Mouse (Mus musculus): ENCODE data around the gene Ralgapa2. TPM values are rescaled to one million over a fixed set of nuclear protein-coding genes. Genes with fewer than 3 reads are reported as not detected.
"Not testable (repeated sequence)": the region's sequence is repeated elsewhere in the genome, so short reads cannot be mapped to it uniquely, and the experiment has no call there.

Ralgapa2 gene
- total RNA-seq, 1 experiment from 2014 or later, result 23.9 TPM

DNA sequence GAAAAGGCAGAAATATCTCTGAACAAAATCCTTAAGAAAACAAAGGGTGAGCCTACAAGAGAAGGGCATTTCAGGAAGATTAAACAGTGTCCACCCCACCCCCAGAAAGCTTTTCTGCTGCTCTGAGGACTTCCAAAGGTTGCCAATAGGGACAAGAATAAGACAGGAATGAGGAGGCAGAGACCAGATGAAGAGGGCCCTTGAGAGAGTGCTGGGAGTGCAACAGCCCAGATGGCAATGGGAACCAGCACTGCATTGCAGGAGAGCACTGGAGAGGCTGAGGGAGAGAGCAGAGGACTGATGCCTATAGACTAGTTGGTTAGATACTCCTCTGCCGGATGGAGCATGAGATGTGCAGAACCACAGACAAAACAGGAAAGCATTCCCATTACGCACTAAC is 43.2 kb downstream of the Ralgapa2 start:
- no peak for ATAC-seq (replicated peaks in 1 of 2; ENCODE audit: insufficient read depth in 1 of 2, low FRiP score in 2 of 2, low TSS enrichment in 1 of 2, low read depth in 1 of 2, poor library complexity in 2 of 2, severe bottlenecking in 2 of 2)

GRCm38 (mm10) chr2:146468016-146468415 is 44.1 kb downstream of the Ralgapa2 start:
- ATAC-seq (replicated peaks in 1 of 2; ENCODE audit: insufficient read depth in 1 of 2, low FRiP score in 2 of 2, low TSS enrichment in 1 of 2, low read depth in 1 of 2, poor library complexity in 2 of 2, severe bottlenecking in 2 of 2), result no peak

DNA sequence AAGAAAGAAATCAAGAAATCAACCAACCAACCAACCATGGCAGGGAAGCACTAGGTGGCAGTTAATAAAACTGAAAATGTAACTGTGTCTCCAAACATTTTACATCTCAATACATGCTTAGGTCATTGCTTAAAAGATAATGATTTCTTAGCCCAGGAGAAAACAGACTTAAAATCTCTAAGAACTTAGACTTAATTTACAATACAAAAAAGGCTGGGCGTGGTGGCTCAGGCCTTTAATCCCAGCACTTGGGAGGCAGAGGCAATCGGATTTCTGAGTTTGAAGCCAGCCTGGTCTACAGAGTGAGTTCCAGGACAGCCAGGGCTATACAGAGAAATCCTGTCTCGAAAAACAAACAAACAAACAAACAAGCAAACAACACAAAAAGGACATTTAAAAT is 45.3 kb downstream of the Ralgapa2 start:
- not testable (repeated sequence) for ATAC-seq (replicated peaks in 1 of 2; ENCODE audit: insufficient read depth in 1 of 2, low FRiP score in 2 of 2, low TSS enrichment in 1 of 2, low read depth in 1 of 2, poor library complexity in 2 of 2, severe bottlenecking in 2 of 2)

DNA sequence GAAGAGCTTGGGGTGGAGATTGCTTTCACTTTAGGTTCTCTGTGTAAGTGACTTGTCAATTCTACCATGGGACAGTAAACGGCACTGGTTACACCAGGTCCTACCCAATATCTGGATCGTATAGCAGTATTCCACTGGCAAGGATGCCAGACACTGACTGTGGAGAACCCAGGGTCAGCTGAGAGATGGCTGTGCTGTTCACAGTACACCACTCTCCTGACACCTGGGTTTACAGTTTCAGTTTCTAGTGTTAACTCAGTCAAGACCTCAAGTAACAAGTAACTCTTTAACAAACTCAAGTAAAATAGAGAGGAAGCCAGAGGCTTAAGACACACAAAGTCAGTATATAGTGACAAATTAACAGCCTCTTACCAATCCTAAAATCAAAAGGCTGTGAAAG is 54.6 kb downstream of the Ralgapa2 start:
- ATAC-seq (replicated peaks in 1 of 2; ENCODE audit: insufficient read depth in 1 of 2, low FRiP score in 2 of 2, low TSS enrichment in 1 of 2, low read depth in 1 of 2, poor library complexity in 2 of 2, severe bottlenecking in 2 of 2), result 0 out of 4 replicates have a peak, but pooled peaks of 1 of the 2 experiments have one; percentile 37

GRCm38 (mm10) chr2:146456612-146457011 is 55.5 kb downstream of the Ralgapa2 start:
- ATAC-seq (replicated peaks in 1 of 2; ENCODE audit: insufficient read depth in 1 of 2, low FRiP score in 2 of 2, low TSS enrichment in 1 of 2, low read depth in 1 of 2, poor library complexity in 2 of 2, severe bottlenecking in 2 of 2), result no peak

DNA sequence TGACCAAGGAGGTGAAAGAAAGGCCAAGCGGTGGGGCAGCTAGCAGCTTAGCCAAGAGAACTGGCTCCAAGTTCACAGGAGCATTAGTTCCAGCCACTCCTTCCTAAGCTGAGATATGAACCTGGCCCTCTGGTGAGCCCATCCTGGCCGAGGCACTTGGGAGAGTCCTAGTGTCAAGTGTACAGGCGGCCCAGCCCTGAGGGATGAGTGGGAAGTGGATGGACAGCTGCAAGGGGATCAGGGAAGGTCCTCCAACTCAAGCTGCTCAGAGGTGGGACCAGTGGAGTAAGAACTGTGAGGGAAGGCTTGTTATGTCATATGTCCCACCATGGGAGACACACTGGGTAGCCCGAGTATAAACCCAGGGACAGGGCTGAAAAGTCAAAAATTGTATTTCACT is 56.1 kb downstream of the Ralgapa2 start:
- ATAC-seq (replicated peaks in 1 of 2; ENCODE audit: insufficient read depth in 1 of 2, low FRiP score in 2 of 2, low TSS enrichment in 1 of 2, low read depth in 1 of 2, poor library complexity in 2 of 2, severe bottlenecking in 2 of 2), result 0 out of 4 replicates have a peak, but pooled peaks of 1 of the 2 experiments have one; percentile 2

- no peak for ATAC-seq (replicated peaks in 1 of 2; ENCODE audit: insufficient read depth in 1 of 2, low FRiP score in 2 of 2, low TSS enrichment in 1 of 2, low read depth in 1 of 2, poor library complexity in 2 of 2, severe bottlenecking in 2 of 2)
Observed at GRCm38 (mm10) chr2:146444009-146444408, 68.1 kb downstream of the Ralgapa2 start.

DNA sequence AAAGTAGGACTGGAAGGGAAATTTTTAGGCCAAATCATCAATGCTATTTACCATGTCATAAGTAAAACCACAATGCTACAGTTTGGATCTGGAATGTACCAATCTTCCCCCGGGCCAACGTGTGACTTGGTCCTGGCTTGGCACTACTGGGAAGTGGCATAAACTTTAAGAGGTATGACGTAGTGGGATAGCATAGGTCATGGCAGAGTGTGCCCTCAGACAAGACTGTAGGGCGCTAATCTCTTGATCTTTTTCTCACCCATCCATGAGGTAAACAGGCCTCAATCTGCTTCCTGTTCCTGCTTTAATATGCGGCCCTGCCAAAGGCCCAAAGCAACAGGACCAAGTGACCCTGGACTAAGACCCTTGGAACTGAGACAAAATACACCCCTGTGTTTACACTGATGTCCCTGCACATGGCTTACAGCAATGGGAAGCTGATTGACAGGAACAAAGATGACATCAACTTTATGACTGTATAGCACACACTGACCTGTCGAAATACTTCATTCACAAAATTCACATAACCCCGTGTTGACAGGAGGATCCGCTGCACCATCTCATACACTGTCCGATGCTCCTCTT is 68.8 kb downstream of the Ralgapa2 start:
- no peak for ATAC-seq (replicated peaks in 1 of 2; ENCODE audit: insufficient read depth in 1 of 2, low FRiP score in 2 of 2, low TSS enrichment in 1 of 2, low read depth in 1 of 2, poor library complexity in 2 of 2, severe bottlenecking in 2 of 2)

GRCm38 (mm10) chr2:146441711-146442110 is 70.4 kb downstream of the Ralgapa2 start:
- ATAC-seq (replicated peaks in 1 of 2; ENCODE audit: insufficient read depth in 1 of 2, low FRiP score in 2 of 2, low TSS enrichment in 1 of 2, low read depth in 1 of 2, poor library complexity in 2 of 2, severe bottlenecking in 2 of 2), result no peak

DNA sequence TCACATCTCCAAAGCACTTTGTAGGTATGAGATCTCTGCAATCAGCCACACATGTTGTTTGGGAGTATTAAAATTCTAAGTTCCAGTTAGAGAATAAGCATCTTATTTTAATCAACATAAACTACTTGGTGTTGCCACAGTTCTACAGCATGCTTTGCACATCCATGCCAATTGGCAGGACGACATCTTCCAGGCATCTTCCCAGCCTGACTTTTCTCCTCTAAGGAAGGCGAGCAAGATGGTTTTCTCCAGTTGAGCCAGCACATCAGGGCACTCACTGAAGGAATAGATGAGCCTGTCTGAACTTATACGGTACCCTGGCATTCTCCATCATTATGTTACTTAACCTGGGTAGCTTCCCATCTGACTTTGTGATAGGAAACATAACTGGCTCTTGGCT is 83.4 kb downstream of the Ralgapa2 start:
- no peak for ATAC-seq (replicated peaks in 1 of 2; ENCODE audit: insufficient read depth in 1 of 2, low FRiP score in 2 of 2, low TSS enrichment in 1 of 2, low read depth in 1 of 2, poor library complexity in 2 of 2, severe bottlenecking in 2 of 2)

- no peak for ATAC-seq (replicated peaks in 1 of 2; ENCODE audit: insufficient read depth in 1 of 2, low FRiP score in 2 of 2, low TSS enrichment in 1 of 2, low read depth in 1 of 2, poor library complexity in 2 of 2, severe bottlenecking in 2 of 2)
Observed at GRCm38 (mm10) chr2:146427380-146427779, 84.8 kb downstream of the Ralgapa2 start.

DNA sequence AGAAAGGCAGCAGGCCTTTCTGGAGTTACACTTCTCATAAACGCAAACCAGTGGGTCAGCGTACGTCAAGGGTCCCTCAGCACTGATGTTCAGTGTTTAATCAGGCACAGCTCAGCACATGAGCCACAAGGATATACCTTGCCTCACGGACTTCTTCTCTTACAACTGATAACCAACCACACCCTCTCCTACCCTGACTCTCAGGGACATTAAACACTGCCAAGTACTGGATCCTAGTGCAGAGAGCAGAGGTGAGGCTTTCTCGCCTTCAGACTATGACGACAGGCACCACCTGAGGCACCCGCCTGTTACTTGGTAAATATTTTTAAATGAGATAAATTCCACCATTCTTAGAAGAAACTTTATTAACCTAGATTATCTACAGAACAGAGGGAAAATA is 85.8 kb downstream of the Ralgapa2 start:
- no peak for ATAC-seq (replicated peaks in 1 of 2; ENCODE audit: insufficient read depth in 1 of 2, low FRiP score in 2 of 2, low TSS enrichment in 1 of 2, low read depth in 1 of 2, poor library complexity in 2 of 2, severe bottlenecking in 2 of 2)

DNA sequence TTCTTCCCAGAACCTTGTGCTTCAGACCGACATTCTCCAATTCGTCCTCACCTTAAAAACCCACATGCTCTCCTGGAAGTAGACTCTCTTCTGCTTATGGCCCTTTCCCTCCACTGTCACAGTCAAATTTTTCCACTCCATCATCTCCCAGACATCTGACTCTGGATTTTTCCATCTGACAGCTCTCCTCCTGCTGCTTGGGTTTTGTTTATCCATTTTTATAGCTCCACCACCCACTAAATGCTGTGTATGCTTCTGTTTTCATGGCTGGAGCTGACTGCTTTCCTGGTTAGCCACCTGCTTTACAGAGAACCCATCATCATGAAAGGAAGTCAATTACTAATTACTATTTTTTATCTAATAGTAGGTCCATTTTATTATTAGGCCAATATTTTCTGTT is 86.9 kb downstream of the Ralgapa2 start:
- ATAC-seq (replicated peaks in 1 of 2; ENCODE audit: insufficient read depth in 1 of 2, low FRiP score in 2 of 2, low TSS enrichment in 1 of 2, low read depth in 1 of 2, poor library complexity in 2 of 2, severe bottlenecking in 2 of 2), result no peak

- ATAC-seq (replicated peaks in 1 of 2; ENCODE audit: insufficient read depth in 1 of 2, low FRiP score in 2 of 2, low TSS enrichment in 1 of 2, low read depth in 1 of 2, poor library complexity in 2 of 2, severe bottlenecking in 2 of 2), result peak; percentile 79 to 81
Observed at GRCm38 (mm10) chr2:146423710-146424301, 88.3 kb downstream of the Ralgapa2 start.

DNA sequence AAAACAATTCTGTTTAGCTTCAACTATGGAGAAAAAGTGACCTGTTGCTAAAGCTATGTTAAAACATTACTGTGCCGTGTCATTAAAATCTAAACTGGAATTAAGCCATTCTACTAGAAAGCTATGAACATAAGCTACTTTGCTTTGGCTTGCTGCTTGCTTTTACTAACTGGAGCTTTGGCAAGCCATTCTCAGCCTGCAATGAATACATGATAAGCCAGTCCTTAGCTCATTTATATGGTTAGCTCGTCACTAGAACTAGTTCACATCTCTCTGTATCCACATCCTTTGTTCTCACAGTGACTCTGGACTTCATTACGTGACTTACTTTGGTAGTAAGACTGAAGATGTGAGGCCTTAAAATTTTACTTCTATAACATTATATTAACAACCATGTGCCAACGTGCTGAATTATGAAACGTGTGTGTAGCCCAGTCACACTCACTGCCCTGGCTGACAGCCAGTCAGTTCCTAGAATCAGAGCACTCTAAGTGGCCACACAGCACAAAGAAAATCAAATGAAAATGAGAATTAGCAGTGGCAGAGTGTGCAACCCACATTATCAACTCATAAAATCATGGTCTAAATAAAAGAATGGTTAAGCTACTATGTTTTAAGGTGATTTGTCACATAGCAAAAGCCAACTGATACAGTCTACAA is 89.0 kb downstream of the Ralgapa2 start:
- no peak for ATAC-seq (replicated peaks in 1 of 2; ENCODE audit: insufficient read depth in 1 of 2, low FRiP score in 2 of 2, low TSS enrichment in 1 of 2, low read depth in 1 of 2, poor library complexity in 2 of 2, severe bottlenecking in 2 of 2)

DNA sequence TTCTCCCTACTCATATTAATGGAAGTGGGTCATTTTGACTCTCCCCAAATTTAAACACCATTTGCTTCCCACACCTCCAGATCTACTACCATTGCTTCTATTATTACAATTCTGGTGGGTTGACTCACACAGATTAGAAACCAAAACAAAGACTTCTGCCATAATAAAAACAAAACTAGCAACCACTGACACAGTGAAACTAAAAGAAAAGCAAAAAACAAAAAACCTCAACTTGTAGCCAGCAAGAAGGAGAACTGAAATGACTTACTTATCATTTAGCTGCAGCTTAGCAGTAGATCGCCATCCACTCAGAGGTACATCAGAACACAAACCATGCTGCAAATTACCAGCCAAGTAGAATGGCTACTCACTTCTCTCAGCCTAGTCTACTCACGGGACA is 95.9 kb downstream of the Ralgapa2 start:
- no peak for ATAC-seq (replicated peaks in 1 of 2; ENCODE audit: insufficient read depth in 1 of 2, low FRiP score in 2 of 2, low TSS enrichment in 1 of 2, low read depth in 1 of 2, poor library complexity in 2 of 2, severe bottlenecking in 2 of 2)

- ATAC-seq (replicated peaks in 1 of 2; ENCODE audit: insufficient read depth in 1 of 2, low FRiP score in 2 of 2, low TSS enrichment in 1 of 2, low read depth in 1 of 2, poor library complexity in 2 of 2, severe bottlenecking in 2 of 2), result peak; percentile 57 to 87; a peak in 3 of 4 replicates
Observed at GRCm38 (mm10) chr2:146414484-146415291, 97.5 kb downstream of the Ralgapa2 start.

DNA sequence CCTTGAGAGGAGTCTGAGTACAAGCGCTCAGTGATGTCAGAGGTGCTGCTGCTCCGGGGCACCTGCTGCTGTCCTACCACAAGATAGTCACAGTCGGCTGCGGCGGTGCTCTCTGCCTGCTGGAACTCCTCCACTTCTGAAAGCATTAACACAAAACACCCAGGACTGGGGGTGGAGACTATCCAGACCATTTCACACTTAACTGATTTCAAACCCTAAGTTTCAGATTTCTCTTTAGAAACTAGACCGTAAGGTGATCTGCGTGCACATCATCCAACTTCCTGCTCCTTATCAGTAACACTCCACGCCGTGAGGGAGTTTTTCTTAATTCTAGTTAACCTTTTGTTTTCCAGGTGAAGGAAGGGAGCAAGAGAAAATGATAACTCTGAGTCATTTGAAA is 99.4 kb downstream of the Ralgapa2 start:
- no peak for ATAC-seq (replicated peaks in 1 of 2; ENCODE audit: insufficient read depth in 1 of 2, low FRiP score in 2 of 2, low TSS enrichment in 1 of 2, low read depth in 1 of 2, poor library complexity in 2 of 2, severe bottlenecking in 2 of 2)

Measured in hematopoietic stem cell, adult 5-6 weeks (primary cell).